Mouse (Mus musculus) MEL (cell line): Measurements from ENCODE around the gene Sephs2. TPM values are rescaled to one million over a fixed set of nuclear protein-coding genes. Genes with fewer than 3 reads are reported as not detected.
A peak's percentile ranks its signal among the peaks of the same experiment; 100 is the strongest.

Experiments
- DNase-seq: peaks from one replicate; pipeline ENCODE4 v3.0.0; 2011; ENCODE audit warnings: low read depth, low spot score
- H3K27ac ChIP-seq: 2 replicates; pipeline ENCODE4 v1.5.1; 2012; ENCODE audit warnings: low read depth, mild to moderate bottlenecking, control low read depth, low read length, moderate library complexity; ENCODE audit not compliant: control insufficient read depth
- H3K27me3 ChIP-seq, 2 experiments: fragments of 150-350 bp in 1 of 2; sonication (generic) in 1 of 2; 2 replicates each; pipeline ENCODE4 v1.6.1; 2012; ENCODE audit warnings: low read length in 2 of 2, mild to moderate bottlenecking in 2 of 2, improper control_type of control experiment in 1 of 2, moderate library complexity in 1 of 2; ENCODE audit not compliant: insufficient read depth in 2 of 2, control insufficient read depth in 1 of 2
- H3K36me3 ChIP-seq, 2 experiments: 2 replicates each; pipeline ENCODE4 v1.6.1; 2012 to 2014; ENCODE audit warnings: low read length in 2 of 2, improper control_type of control experiment in 1 of 2, inconsistent platforms in 1 of 2, mild to moderate bottlenecking in 1 of 2; ENCODE audit not compliant: insufficient read depth in 2 of 2, control insufficient read depth in 1 of 2
- H3K4me1 ChIP-seq, 2 experiments: fragments of 150-350 bp in 1 of 2; sonication (generic) in 1 of 2; 2 replicates each; pipeline ENCODE4 v1.6.1; 2012; ENCODE audit warnings: low read length in 2 of 2, improper control_type of control experiment in 1 of 2, mild to moderate bottlenecking in 1 of 2; ENCODE audit not compliant: insufficient read depth in 2 of 2, control insufficient read depth in 1 of 2
- H3K4me3 ChIP-seq, 2 experiments: fragments of 150-350 bp in 1 of 2; sonication (generic) in 1 of 2; 2 replicates each; pipeline ENCODE4 v1.5.1; 2012; ENCODE audit warnings: low read depth in 2 of 2, low read length in 2 of 2, mild to moderate bottlenecking in 2 of 2, moderate library complexity in 2 of 2, control low read depth in 1 of 2, improper control_type of control experiment in 1 of 2; ENCODE audit not compliant: control insufficient read depth in 1 of 2, insufficient read depth in 1 of 2
- H3K79me2 ChIP-seq: 2 replicates; pipeline ENCODE4 v1.6.1; 2012; ENCODE audit warnings: mild to moderate bottlenecking, low read length, moderate library complexity; ENCODE audit not compliant: control insufficient read depth, poor library complexity, insufficient read depth
- H3K9ac ChIP-seq: 2 replicates; pipeline ENCODE4 v1.6.1; 2012; ENCODE audit warnings: low read depth, mild to moderate bottlenecking, control low read depth, low read length, moderate library complexity; ENCODE audit not compliant: control insufficient read depth, poor library complexity, severe bottlenecking
- H3K9me3 ChIP-seq: fragments of 150-350 bp; sonication (generic); replicated peaks from 2 replicates; pipeline ENCODE4 v1.6.1; 2012; ENCODE audit warnings: mild to moderate bottlenecking, low read length, improper control_type of control experiment, moderate library complexity; ENCODE audit not compliant: insufficient read depth
- CHD1 ChIP-seq: IDR thresholded peaks from 2 replicates; pipeline ENCODE4 v1.6.1; 2012; ENCODE audit warnings: low read depth, mild to moderate bottlenecking, inconsistent platforms, low read length, improper control_type of control experiment
- CHD2 ChIP-seq: IDR thresholded peaks from 2 replicates; pipeline ENCODE4 v1.6.1; 2011; ENCODE audit warnings: low read length, improper control_type of control experiment
- EP300 ChIP-seq, 2 experiments: IDR thresholded peaks; 2 replicates each; pipeline ENCODE4 v1.6.1; 2011; ENCODE audit warnings: improper control_type of control experiment in 2 of 2, low read length in 2 of 2, low read depth in 1 of 2, mild to moderate bottlenecking in 1 of 2
- GABPA ChIP-seq: IDR thresholded peaks from 2 replicates; pipeline ENCODE4 v1.6.1; 2012; ENCODE audit warnings: low read depth, mild to moderate bottlenecking, inconsistent platforms, low read length, improper control_type of control experiment, moderate library complexity
- HCFC1 ChIP-seq: IDR thresholded peaks from 2 replicates; pipeline ENCODE4 v1.6.1; 2012; ENCODE audit warnings: low read depth, mild to moderate bottlenecking, inconsistent platforms, low read length, improper control_type of control experiment, moderate library complexity
- KAT2A ChIP-seq: conservative IDR thresholded peaks from 2 replicates; pipeline ENCODE4 v1.6.1; 2012; ENCODE audit warnings: low read depth, low read length, improper control_type of control experiment, inconsistent platforms
- MAX ChIP-seq: IDR thresholded peaks from 2 replicates; pipeline ENCODE4 v1.6.1; 2011; ENCODE audit warnings: low read length, improper control_type of control experiment
- MAZ ChIP-seq: IDR thresholded peaks from 2 replicates; pipeline ENCODE4 v1.6.1; 2012; ENCODE audit warnings: low read depth, mild to moderate bottlenecking, inconsistent platforms, low read length, improper control_type of control experiment
- MXI1 ChIP-seq: IDR thresholded peaks from 2 replicates; pipeline ENCODE4 v1.6.1; 2011; ENCODE audit warnings: mild to moderate bottlenecking, low read depth, low read length, improper control_type of control experiment
- MYC ChIP-seq: IDR thresholded peaks from 2 replicates; pipeline ENCODE4 v1.6.1; 2011; ENCODE audit warnings: low read depth, mild to moderate bottlenecking, low read length, improper control_type of control experiment, moderate library complexity
- NELFE ChIP-seq: IDR thresholded peaks from 2 replicates; pipeline ENCODE4 v1.6.1; 2011; ENCODE audit warnings: low read depth, low read length, improper control_type of control experiment
- POLR2A ChIP-seq, 2 experiments: IDR thresholded peaks; 2 replicates each; pipeline ENCODE4 v1.6.1; 2011 to 2012; ENCODE audit warnings: low read length in 2 of 2, mild to moderate bottlenecking in 2 of 2, control low read depth in 1 of 2, improper control_type of control experiment in 1 of 2, low read depth in 1 of 2, moderate library complexity in 1 of 2; ENCODE audit not compliant: control insufficient read depth in 1 of 2, insufficient read depth in 1 of 2, poor library complexity in 1 of 2
- POLR2AphosphoS5 ChIP-seq: IDR thresholded peaks from 2 replicates; pipeline ENCODE4 v1.6.1; 2012; ENCODE audit warnings: low read depth, borderline replicate concordance, mild to moderate bottlenecking, inconsistent platforms, low read length, moderate library complexity, mixed read lengths
- SIN3A ChIP-seq: IDR thresholded peaks from 2 replicates; pipeline ENCODE4 v1.6.1; 2012; ENCODE audit warnings: low read length, improper control_type of control experiment, inconsistent platforms
- SMC3 ChIP-seq: IDR thresholded peaks from 2 replicates; pipeline ENCODE4 v1.6.1; 2011; ENCODE audit warnings: low read depth, low read length, improper control_type of control experiment
- TBP ChIP-seq: IDR thresholded peaks from 2 replicates; pipeline ENCODE4 v1.8.0; 2011; ENCODE audit warnings: low read depth, low read length, improper control_type of control experiment
- USF1 ChIP-seq: IDR thresholded peaks from 2 replicates; pipeline ENCODE4 v1.6.1; 2014; ENCODE audit warnings: low read depth, mild to moderate bottlenecking, inconsistent platforms, low read length, improper control_type of control experiment, moderate library complexity
- ZMIZ1 ChIP-seq: IDR thresholded peaks from 2 replicates; pipeline ENCODE4 v1.6.1; 2012; ENCODE audit warnings: low read depth, mild to moderate bottlenecking, inconsistent platforms, low read length, improper control_type of control experiment, moderate library complexity
- ZNF384 ChIP-seq: IDR thresholded peaks from 2 replicates; pipeline ENCODE4 v1.6.1; 2012; ENCODE audit warnings: low read depth, mild to moderate bottlenecking, inconsistent platforms, low read length, improper control_type of control experiment
- polyA plus RNA-seq, 2 experiments: library from polyadenylated mRNA; stranded (reverse) in 1 of 2; unstranded in 1 of 2; fragments of >175 nt in 1 of 2; fragments of >200 nt in 1 of 2; gene quantifications; 2 replicates each; pipeline versions ENCODE4 v1.2.1 to v1.2.4; 2012; ENCODE audit warnings: low replicate concordance in 2 of 2, low read depth in 1 of 2; ENCODE audit not compliant: insufficient read length in 2 of 2, insufficient read depth in 1 of 2, missing spikeins in 1 of 2
- total RNA-seq: library from RNA; depleted of rRNA; stranded (reverse); fragments of 300-350 nt; gene quantifications from 2 replicates; pipeline ENCODE4 v1.2.3, GENCODE M21; 2012

Sephs2 gene
- total and polyA plus RNA-seq, 3 experiments, result 109 to 182 TPM; not detected in 1

DNA sequence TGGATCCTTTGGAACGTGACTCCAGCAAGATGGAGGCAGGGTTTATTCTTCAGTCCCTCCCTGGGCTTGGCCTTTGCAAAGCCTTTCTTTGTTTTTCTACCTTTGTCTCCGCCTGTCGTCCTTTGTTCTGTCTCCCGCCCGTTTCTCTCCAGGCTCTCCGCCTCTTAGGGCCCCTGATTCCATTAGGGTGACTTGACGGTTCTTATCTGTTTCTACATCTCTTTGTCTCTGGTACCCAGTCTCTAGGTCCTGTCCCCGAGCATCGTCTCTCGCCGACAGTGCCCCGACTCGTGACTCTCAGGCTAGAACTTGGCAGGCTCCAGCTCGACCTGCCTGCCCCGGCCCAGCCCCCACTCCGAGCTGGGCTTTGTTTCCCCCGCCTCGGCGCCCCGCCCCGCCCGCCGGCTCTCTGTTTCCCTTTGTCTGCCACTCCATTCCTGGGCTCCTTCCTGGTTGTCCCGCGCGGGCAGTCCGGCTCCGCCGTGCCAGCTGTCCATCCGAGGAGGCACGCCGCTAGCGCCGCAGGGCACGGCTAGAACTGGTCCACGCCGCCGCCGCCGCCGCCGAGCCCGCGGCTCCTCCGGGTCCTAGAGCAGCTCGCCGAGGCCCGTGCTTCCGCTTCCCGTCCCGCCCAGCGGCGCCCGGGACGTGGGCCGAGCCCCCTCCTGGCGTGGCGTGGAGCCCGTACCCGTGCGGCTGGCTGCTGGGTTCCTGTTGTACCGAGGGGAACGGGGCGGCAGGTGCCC lies 41.1 kb downstream of the Sephs2 start, which contains the start of the genes Zfp553 and Sept1 (continued):
- TF ChIP-seq POLR2AphosphoS5 (no peak), NELFE (peak; percentile 58; the same call in 1 of the 2 replicates), SMC3 (no peak), MAX (peak; percentile 32)
- TF ChIP-seq, all 39 proteins: peak for 13

DNA sequence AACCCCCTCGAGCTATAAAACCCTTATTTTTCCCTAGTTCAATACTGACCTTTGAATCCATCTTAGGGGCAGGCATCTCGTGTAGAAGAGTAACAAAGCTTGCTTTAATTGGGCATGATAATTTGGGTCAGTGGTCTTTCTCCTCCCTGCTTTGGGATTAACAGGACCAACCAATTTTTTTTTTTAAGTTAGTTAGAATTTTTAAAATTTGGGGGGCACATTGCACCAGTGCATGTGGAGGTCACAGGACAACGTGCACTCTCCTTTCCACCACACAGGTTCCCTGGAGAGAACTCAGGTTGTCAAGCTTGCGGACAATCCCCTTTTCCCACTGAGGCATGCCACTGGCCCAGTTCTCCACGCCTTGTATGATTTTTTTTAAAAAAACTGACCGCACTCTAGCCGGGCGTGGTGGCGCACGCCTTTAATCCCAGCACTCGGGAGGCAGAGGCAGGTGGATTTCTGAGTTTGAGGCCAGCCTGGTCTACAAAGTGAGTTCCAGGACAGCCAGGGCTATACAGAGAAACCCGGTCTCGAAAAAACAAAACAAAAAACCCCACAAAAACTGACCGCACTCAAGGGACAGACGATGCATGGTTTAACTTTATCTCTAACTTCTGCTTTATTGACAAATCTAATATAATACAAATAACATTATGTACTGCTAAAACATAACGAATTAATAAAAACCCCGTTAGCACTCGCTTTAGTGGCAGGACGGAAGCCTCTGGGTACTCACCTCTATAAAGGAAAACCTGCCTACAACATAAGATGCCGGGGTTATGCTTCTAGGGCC lies 41.8 kb downstream of the Sephs2 start:
- peak overlapping the region; percentile 94 for H3K9ac ChIP-seq
- peak overlapping the region; percentile 74 for H3K27ac ChIP-seq
- no peak for DNase-seq
- H3K79me2 ChIP-seq, result peaks cover 37% of the 10 kb centered on the region
- peaks cover 0 to 14% of the 10 kb centered on the region in 2 experiments; a peak in 3 of 4 replicates for H3K36me3 ChIP-seq
- TF ChIP-seq USF1 (no peak), ZMIZ1 (peak; percentile 84), NELFE (no peak), EP300 (IDR thresholded peaks at IDR 0.05; ENCODE audit: low read depth in 1 of 2, low read length in 2 of 2) (peak in 1 of 2 experiments; percentile 18; a peak in 3 of 4 replicates), CHD2 (no peak), SIN3A (peak; percentile 59; the same call in 1 of the 2 replicates), ZNF384 (peak; percentile 64), CHD1 (peak; percentile 92; the same call in 1 of the 2 replicates), MYC (peak; percentile 68; the same call in 1 of the 2 replicates), MXI1 (peak; percentile 56; the same call in 1 of the 2 replicates), MAX (peak; percentile 42)
- peaks cover 2 to 20% of the 10 kb centered on the region in 2 experiments; a peak in 3 of 4 replicates for H3K4me1 ChIP-seq
- H3K27me3 ChIP-seq, result no peaks in the 10 kb centered on the region
- H3K4me3 ChIP-seq, result peak overlapping the region; percentile 80 to 83
- H3K9me3 ChIP-seq, result no peaks in the 10 kb centered on the region

DNA sequence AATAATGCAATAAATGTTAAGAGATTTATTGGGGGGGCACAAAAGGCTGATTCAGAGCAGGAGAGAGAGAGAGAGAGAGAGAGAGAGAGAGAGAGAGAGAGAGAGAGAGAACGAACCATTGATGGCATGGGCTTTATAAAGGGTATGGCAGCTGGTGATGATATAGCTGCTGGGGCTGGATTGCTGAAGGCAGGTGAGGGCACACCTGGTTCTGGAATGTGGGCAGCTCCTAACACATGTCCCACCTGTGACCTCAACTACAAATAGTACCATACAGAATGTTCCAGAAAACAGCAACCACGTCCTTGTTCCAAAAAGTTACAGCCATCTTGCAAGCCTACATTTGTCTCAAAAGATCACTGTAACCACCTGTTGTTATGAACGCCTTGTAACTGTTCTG lies 42.5 kb downstream of the Sephs2 start:
- TF ChIP-seq TBP, result no peak
- no peak for TF ChIP-seq EP300 (IDR thresholded peaks at IDR 0.05; ENCODE audit: low read depth in 1 of 2, low read length in 2 of 2)
- no peak for TF ChIP-seq CHD1
- TF ChIP-seq GABPA, result no peak
- TF ChIP-seq KAT2A, result no peak
- TF ChIP-seq MAZ, result no peak
- no peak for TF ChIP-seq HCFC1
- TF ChIP-seq POLR2A (IDR thresholded peaks at IDR 0.05; ENCODE audit: control insufficient read depth in 1 of 2, insufficient read depth in 1 of 2, low read depth in 1 of 2, low read length in 2 of 2, poor library complexity in 1 of 2), result no peak
- Histone ChIP-seq H3K27me3 (no peaks in the 10 kb centered on the region), H3K79me2 (peaks cover 37% of the 10 kb centered on the region), H3K27ac (no peak overlapping the region), H3K36me3 (peaks cover 0 to 14% of the 10 kb centered on the region in 2 experiments; a peak in 2 of 4 replicates), H3K9me3 (no peaks in the 10 kb centered on the region), H3K4me1 (peaks cover 2 to 20% of the 10 kb centered on the region in 2 experiments; a peak in 3 of 4 replicates), H3K4me3 (peak overlapping the region; percentile 80 to 83), H3K9ac (peak overlapping the region; percentile 94)
- no peak for DNase-seq
